Mouse (Mus musculus) inflammation-experienced regulatory T-cells, adult 6 months (primary cell): ENCODE results near the gene Hist1h2bq. TPM values are rescaled to one million over a fixed set of nuclear protein-coding genes. Genes with fewer than 3 reads are reported as not detected.

Source experiments
- ATAC-seq: one replicate; pipeline ENCODE4 v1.8.0; 2017
- polyA plus RNA-seq, 3 experiments: library from polyadenylated mRNA; unstranded; fragments of 100-300 nt; shearing (Covaris generic); gene quantifications; one replicate each; pipeline ENCODE4 v1.2.1; 2017

Gene Hist1h2bq
- polyA plus RNA-seq, 3 experiments from 2014 or later = 6.1 to 12.5 TPM; not detected in 1

DNA sequence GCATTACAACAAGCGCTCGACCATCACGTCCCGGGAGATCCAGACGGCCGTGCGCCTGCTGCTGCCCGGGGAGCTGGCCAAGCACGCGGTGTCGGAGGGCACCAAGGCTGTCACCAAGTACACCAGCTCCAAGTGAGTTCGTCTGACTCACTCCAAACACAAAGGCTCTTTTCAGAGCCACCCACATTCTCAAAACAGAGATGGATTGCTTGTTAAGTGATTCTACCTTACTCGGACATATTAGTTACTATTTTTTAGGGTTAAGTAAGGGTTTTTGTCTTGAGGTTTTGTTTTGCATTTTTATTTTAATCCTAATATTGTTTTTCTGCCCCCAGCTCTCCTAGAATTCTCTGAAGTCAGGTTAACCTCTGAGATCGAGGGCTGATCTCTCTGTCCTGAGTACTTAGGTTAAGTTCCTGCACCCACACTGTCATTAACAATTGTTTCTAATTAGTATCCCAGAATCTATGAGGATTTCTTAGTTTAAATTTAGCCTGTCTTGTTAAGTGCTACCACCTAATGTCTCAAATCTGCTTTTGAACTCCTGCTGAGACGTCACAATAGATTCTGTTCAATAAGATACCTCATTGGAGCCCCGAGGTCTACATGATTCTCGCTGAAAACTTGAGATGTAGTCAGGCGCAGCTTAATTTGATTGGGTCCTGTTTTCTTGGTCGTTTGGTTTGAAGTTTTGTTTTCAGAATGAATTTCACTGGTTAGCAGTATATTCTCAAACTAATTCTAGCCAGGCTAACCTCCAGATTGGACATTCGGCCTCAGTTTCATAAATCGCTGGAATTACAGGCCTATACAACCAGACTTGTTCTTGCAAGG is 22.0 kb downstream of the Hist1h2bq start:
- no peak for ATAC-seq

DNA sequence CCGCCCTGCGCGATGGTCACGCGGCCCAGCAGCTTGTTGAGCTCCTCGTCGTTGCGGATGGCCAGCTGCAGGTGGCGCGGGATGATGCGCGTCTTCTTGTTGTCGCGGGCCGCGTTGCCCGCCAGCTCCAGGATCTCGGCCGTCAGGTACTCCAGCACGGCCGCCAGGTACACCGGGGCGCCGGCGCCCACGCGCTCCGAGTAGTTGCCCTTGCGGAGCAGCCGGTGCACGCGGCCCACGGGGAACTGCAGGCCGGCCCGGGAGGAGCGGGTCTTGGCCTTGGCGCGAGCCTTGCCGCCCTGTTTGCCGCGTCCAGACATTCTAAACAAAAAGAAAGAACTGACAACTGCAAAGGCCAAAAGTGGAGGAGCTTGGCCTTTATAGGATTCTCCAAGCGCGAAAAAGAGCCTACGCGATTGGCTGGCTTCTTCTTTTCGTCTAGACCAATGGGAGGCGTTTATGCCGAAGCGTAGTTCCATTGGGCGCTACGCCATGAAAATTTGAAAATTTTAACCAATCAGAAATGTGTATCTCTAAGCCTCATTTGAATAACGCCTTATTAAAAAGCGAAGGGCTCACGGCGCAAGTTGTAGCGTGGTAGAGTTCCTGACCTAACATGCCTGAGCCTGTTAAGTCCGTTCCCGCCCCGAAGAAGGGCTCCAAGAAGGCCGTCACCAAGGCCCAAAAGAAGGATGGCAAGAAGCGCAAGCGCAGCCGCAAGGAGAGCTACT is 22.9 kb downstream of the Hist1h2bq start, which contains the start of the genes Hist1h2an and Hist1h2bp:
TSS of gene Hist1h2an (minus strand) at position 320 of the 731 bp plus-strand sequence.
TSS of gene Hist1h2bp (plus strand) at position 563 of the 731 bp plus-strand sequence.
- ATAC-seq = peak; percentile 90

DNA sequence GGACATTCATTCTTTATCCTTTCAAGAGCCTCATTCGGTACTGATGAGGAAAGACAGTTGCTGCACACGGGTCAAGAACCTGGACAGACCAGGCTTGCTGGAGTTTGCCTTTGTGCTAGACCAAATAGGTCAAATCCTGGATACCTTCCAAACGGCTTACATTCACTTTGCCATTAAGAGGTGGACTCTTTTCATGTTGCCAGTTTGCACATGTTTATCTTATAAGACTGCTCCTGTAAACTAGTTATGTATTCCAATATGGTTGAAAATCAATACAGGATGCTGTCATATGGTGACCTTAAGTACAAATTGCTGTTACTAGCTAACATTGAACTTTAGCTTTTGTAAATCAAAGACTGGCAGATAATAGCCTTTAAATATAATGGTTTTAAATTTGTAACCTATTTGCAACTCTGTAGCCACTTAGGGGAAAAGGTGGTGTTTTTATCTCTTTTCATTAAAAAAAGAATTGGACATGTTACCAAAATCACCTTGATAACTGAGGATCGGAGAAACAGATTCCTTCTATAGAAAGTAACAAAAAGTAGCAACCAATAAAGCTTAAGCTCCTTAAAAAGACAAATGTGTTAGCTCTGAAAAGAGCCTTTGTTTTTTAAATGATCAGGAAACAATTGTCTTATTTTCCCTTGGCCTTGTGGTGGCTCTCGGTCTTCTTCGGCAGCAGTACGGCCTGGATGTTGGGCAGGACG is 23.7 kb downstream of the Hist1h2bq start:
- ATAC-seq = no peak

DNA sequence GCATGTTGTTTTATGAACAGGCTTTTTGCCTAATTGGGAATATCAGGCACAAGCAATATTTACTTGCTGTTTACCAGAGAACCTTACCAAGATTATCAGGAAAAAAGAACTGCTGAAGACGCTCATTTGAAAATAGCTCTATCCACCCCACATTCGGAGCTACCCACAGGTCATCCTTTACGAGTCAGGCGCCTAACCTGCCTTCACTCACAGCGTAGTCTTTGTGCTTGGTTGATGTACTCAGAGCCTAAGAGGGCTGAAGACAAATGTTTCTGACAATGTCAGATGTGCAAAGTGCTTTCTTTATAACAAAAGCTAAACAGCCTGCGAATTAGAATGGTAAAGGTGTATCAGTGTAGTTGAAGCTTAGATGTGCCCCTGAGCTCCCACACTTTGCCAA is 25.7 kb downstream of the Hist1h2bq start:
- ATAC-seq = no peak

DNA sequence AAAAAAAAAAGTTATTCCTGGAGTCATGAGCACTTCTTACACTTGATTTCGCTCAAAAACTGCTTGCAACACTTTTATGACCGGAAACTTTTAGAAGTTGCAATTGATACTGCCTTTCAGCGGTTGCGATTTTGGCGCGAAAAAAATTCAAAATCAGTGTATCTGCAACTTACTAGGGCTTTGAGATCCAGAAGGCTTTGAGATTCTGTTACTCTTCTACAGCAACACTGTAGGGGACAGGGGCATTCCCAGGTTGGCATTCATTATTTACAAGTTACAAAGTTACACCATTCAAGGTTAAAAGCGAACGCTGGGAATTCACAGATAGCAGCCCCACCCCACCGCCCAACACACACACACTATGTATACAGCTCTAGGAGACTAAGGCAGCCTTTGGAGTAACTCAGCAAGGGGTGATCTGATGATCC is 26.2 kb downstream of the Hist1h2bq start:
- no peak for ATAC-seq

DNA sequence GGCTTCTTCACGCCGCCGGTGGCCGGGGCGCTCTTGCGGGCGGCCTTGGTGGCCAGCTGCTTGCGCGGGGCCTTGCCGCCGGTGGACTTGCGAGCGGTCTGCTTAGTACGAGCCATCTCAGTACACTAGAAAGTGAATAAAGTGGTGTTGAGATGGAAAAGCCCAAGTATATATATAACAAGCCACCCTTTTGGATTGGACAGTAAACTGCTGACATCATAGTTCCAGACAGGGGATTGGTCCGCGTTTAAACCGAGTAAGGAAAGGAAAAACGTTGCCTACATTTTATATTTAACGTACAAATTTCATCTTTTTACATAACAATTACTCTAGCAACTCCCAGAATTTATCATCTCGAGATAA is 26.8 kb downstream of the Hist1h2bq start, which contains the start of gene Hist1h3i:
TSS of gene Hist1h3i (minus strand) at position 116 of the 363 bp plus-strand sequence.
- ATAC-seq = peak; percentile 61

DNA sequence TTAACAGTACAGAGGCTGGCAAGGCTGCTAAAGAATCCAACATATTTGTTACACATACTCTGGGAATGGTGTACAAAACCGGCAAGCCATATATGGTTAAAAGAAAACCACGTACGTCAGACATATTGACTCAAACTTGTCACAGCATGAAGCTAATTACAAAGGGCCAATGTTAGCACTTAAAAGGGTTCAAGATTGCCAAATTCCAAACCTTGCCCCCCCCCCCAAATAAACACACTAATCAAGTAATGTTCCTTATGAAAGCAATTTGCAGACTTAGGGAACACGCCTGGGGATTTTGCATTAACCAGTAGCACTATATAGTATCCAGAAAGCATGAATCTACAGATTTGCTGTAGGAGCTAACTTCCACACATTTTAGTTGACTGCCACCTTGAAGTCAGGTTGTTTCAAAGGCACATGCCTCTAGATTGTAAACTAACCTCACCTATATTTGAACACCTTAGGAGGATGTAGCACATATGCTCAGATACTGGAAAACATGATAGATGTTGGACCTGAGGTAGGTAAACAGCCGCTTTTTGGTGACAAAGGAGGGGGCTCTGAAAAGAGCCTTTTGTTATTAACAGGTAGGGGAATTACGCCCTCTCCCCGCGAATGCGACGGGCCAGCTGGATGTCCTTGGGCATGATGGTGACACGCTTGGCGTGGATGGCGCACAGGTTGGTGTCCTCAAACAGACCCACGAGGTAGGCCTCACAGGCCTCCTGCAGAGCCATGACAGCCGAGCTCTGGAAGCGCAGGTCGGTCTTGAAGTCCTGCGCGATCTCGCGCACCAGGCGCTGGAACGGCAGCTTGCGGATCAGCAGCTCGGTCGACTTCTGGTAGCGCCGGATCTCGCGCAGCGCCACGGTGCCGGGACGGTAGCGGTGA is 27.4 kb downstream of the Hist1h2bq start:
- peak; percentile 2 for ATAC-seq

DNA sequence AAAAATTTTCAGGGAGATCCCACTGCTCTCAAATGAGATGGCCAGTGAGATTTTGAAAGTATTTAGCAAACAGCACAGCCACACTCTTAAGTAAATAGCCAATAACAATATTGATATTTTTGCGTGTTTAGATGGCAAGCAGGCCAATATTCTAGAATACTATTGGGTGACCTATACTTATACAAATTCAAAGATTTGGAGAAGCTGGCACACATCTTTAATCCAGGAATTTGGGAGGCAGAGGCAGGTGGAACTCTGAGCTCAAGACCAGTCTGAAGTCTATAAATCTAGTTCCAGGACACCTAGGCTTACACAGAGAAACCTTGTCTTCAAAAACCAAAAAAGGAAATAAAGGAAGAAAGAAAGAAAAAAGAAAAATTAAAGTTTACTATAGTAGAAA is 28.4 kb downstream of the Hist1h2bq start:
- no peak for ATAC-seq

DNA sequence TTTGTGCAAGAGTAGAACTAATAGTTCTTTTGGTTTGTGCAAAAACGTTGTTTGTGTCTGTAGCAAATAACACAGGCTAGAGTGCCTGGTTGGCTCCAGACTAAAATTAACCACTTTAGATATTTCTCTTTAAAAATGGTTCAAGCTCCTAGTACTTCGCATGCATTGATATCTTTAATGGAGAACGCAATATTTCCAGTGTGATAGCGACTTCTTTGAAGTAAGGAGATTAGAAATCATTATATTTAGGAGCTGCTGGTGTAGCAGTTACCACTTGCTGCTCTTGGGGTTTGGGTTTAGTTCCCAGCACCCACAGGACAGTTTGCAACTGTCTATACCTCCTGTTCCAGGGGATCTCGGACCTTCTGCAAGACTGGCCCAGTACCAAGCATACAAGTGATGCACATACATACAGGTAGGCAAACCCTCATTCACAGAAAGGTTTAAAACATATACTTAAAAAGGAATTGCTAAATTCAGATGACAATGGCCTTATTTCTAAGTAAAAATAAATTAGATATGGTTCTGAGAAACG is 28.9 kb downstream of the Hist1h2bq start:
- ATAC-seq = no peak

DNA sequence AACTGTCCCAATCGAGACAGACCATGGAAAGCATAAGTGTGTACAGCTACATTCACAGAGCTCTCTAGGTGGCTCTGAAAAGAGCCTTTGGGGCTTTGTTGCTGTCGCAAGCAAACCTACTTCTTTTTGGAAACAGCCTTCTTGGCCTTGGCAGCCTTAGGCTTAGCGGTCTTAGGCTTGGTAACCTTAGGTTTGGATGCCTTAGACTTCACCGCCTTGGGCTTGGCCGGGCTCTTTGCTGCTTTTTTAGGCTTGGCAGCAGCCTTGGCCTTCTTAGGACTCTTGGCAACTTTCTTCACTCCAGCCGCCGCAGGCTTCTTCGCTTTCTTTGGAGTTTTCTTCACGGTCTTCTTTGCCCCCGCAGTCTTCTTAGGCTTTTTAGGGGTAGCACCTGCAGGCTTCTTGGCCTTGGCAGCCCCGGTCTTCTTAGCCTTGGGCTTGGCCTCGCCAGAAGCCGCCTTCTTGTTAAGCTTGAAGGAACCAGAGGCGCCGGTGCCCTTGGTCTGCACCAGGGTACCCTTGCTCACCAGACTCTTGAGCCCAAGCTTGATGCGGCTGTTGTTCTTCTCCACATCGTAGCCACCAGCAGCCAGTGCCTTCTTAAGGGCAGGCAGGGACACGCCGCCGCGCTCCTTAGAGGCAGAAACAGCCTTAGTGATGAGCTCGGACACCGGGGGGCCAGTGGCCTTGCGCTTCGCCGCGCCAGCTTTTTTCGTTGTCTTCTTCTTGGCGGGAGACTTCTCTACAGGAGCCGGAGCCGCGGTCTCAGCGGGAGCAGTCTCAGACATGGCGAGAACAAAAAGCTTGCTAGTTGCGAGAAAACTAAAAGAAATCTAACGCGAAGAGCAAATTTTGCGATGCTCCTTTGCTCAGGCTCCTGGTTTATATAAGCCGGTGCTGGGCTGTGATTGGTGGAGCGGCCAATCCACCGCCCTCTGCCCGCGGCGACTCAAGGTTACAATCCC is 29.9 kb downstream of the Hist1h2bq start, which contains the start of gene Hist1h1b:
TSS of gene Hist1h1b (minus strand) at position 859 of the 965 bp plus-strand sequence.
- ATAC-seq = no peak

DNA sequence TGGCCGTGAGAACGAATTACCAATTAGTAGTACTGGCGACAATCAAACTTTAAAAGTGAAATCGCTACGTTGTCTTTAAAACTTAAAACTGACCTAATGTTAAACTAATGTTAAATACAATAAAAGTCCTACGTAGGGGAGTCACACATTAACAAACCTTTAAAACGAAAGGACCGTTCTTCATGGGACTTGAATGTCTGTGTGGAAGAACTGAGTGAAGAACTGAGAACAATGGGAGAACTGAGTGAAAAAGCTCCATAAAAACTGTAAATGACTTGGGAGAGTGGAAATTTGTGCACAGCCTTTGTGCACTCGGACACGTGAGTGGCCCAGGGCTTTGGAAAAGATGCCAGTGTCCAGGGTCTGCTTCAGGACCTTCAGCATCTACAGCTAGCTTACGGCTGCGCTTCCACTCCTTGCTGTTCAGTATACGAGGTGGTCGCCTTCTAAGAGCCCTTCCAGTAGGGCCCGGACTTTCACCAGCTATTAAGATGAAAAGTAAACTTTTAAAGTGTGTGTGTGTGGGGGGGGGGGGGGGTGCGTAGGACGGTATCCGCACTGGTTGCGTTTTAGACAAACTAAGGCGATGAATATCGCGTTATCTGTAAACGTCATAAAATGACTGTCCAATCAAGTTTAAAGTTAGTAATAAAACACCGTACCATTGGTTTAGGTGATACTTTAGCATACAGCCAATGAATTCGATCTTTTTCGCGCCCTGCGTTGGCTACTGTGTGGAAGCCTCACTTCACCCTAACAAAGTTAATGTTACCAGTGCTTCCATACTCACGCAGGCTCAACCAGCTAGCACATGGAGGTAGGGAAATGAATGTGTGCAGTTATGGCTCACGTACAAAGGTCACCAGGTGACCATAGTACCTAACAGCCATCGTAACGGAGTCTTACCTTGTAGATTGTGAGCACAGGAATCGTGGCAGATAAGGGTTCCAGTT is 30.9 kb downstream of the Hist1h2bq start:
- peak; percentile 91 for ATAC-seq

Other genes starting within 250 kb of the Hist1h2bq start
- not detected for gene Olfr1364, start 228.4 kb downstream of the Hist1h2bq start, polyA plus RNA-seq
- gene Olfr1362, start 196.2 kb downstream of the Hist1h2bq start, polyA plus RNA-seq = not detected
- not detected for gene Olfr11, start 167.7 kb downstream of the Hist1h2bq start, polyA plus RNA-seq
- not detected for gene Olfr1361, start 146.8 kb downstream of the Hist1h2bq start, polyA plus RNA-seq
- gene Olfr1360, start 132.8 kb downstream of the Hist1h2bq start, polyA plus RNA-seq = not detected
- not detected for gene Olfr1359, start 112.1 kb downstream of the Hist1h2bq start, polyA plus RNA-seq
- not detected for gene Hist1h2bl, start 94.1 kb downstream of the Hist1h2bq start, polyA plus RNA-seq
- 10 to 100 TPM in 1 of 3 experiments, not detected in 2; 25.0 TPM for gene Hist1h2ai, start 93.8 kb downstream of the Hist1h2bq start, polyA plus RNA-seq
- gene Hist1h3h, start 92.5 kb downstream of the Hist1h2bq start, polyA plus RNA-seq = 1 to 10 TPM in 1 of 3 experiments, not detected in 2; 4.9 TPM
- 1 to 10 TPM in 2 of 3 experiments, not detected in 1; 1.6 to 4.7 TPM for gene Hist1h2bm, start 88.2 kb downstream of the Hist1h2bq start, polyA plus RNA-seq
- gene Hist1h4j, start 75.1 kb downstream of the Hist1h2bq start, polyA plus RNA-seq = not detected
- 10 to 100 TPM in 1 of 3 experiments, 1 to 10 TPM in 2; 1.5 to 15.3 (median 8.0) TPM for gene Hist1h4k, start 59.7 kb downstream of the Hist1h2bq start, polyA plus RNA-seq
- 1 to 10 TPM in 1 of 3 experiments, not detected in 2; 6.2 TPM for gene Hist1h2ak, start 56.4 kb downstream of the Hist1h2bq start, polyA plus RNA-seq
- gene Hist1h2bn, start 56.1 kb downstream of the Hist1h2bq start, polyA plus RNA-seq = 1 to 10 TPM in 2 of 3 experiments, not detected in 1; 1.8 to 3.0 TPM
- gene Hist1h1b, start 29.6 kb downstream of the Hist1h2bq start, polyA plus RNA-seq = 10 to 100 TPM in 1 of 3 experiments, 1 to 10 TPM in 2; 3.0 to 89.4 (median 8.5) TPM
- gene Hist1h3i, start 26.8 kb downstream of the Hist1h2bq start, polyA plus RNA-seq = 1 to 10 TPM in 2 of 3 experiments, not detected in 1; 3.1 to 3.4 TPM
- gene Hist1h2an, start 23.0 kb downstream of the Hist1h2bq start, polyA plus RNA-seq = 1 to 10 TPM in 1 of 3 experiments, not detected in 2; 3.5 TPM
- gene Hist1h2bp, start 22.7 kb downstream of the Hist1h2bq start, polyA plus RNA-seq = 1 to 10 TPM; 1.6 to 3.6 (median 3.0) TPM
- 10 to 100 TPM in 1 of 3 experiments, 1 to 10 TPM in 1, not detected in 1; 2.4 to 11.2 TPM for gene Hist1h2ao, start 268 bp upstream of the Hist1h2bq start, polyA plus RNA-seq
- 10 to 100 TPM in 1 of 3 experiments, 1 to 10 TPM in 2; 5.8 to 17.9 (median 8.9) TPM for gene Hist1h4m, start 1.5 kb upstream of the Hist1h2bq start, polyA plus RNA-seq
- 1 to 10 TPM in 2 of 3 experiments, not detected in 1; 6.5 to 9.3 TPM for gene Hist1h4n, start 22.0 kb upstream of the Hist1h2bq start, polyA plus RNA-seq
- gene Hist1h2ap, start 23.3 kb upstream of the Hist1h2bq start, polyA plus RNA-seq = 100 to 1,000 TPM in 1 of 3 experiments, 10 to 100 TPM in 2; 58.0 to 576 (median 60.6) TPM
- gene Hist1h2br, start 23.5 kb upstream of the Hist1h2bq start, polyA plus RNA-seq = 10 to 100 TPM in 1 of 3 experiments, 1 to 10 TPM in 1, not detected in 1; 6.1 to 12.2 TPM
- gene Zfp184, start 134.9 kb upstream of the Hist1h2bq start, polyA plus RNA-seq = not detected
- not detected for gene Pom121l2, start 171.0 kb upstream of the Hist1h2bq start, polyA plus RNA-seq
- 1 to 10 TPM in 1 of 3 experiments, under 1 TPM in 1, not detected in 1; 0.24 to 1.2 TPM for gene Prss16, start 199.5 kb upstream of the Hist1h2bq start, polyA plus RNA-seq
- 100 to 1,000 TPM in 1 of 3 experiments, 10 to 100 TPM in 1, not detected in 1; 52.3 to 507 TPM for gene Hist1h2ah, start 225.4 kb upstream of the Hist1h2bq start, polyA plus RNA-seq
- gene Hist1h2bk, start 225.7 kb upstream of the Hist1h2bq start, polyA plus RNA-seq = 1 to 10 TPM in 2 of 3 experiments, not detected in 1; 2.2 to 9.9 TPM
- gene Hist1h4i, start 231.2 kb upstream of the Hist1h2bq start, polyA plus RNA-seq = 10 to 100 TPM in 1 of 3 experiments, 1 to 10 TPM in 2; 4.1 to 18.5 (median 6.5) TPM
- gene Hist1h2ag, start 232.7 kb upstream of the Hist1h2bq start, polyA plus RNA-seq = 1 to 10 TPM in 2 of 3 experiments, not detected in 1; 3.9 to 4.5 TPM
- gene Hist1h2bj, start 233.0 kb upstream of the Hist1h2bq start, polyA plus RNA-seq = 10 to 100 TPM in 1 of 3 experiments, 1 to 10 TPM in 2; 1.8 to 10.3 (median 6.6) TPM